Mouse (Mus musculus) hematopoietic stem cell, adult 5-6 weeks (primary cell): ENCODE results near the gene Mrgpra9. TPM values are rescaled to one million over a fixed set of nuclear protein-coding genes. Genes with fewer than 3 reads are reported as not detected.

Experiments used
- ATAC-seq, 2 experiments: fragments of 125-278 bp in 1 of 2; replicated peaks in 1 of 2; 2 replicates each; pipeline ENCODE4 v1.8.0; 2016 to 2017; ENCODE audit warnings: inconsistent platforms in 2 of 2, mild to moderate bottlenecking in 2 of 2, moderate number of reproducible peaks in 2 of 2, low read depth in 1 of 2, moderate TSS enrichment in 1 of 2; ENCODE audit not compliant: low FRiP score in 2 of 2, poor library complexity in 2 of 2, severe bottlenecking in 2 of 2, insufficient read depth in 1 of 2, low TSS enrichment in 1 of 2
- total RNA-seq: library from RNA; stranded (forward); fragments of 172-1452, 232-1000 nt; gene quantifications from 2 replicates; pipeline ENCODE4 v1.2.3, GENCODE M21; 2017

The Mrgpra9 gene
- total RNA-seq = not detected in 2 replicates

GRCm38 (mm10) chr7:47252770-47253169, at the start of gene Mrgpra9:
Mrgpra9 (minus strand) TSS chr7:47252848.
- ATAC-seq = peak; percentile 25 to 49; a peak in 1 of 4 replicates

DNA sequence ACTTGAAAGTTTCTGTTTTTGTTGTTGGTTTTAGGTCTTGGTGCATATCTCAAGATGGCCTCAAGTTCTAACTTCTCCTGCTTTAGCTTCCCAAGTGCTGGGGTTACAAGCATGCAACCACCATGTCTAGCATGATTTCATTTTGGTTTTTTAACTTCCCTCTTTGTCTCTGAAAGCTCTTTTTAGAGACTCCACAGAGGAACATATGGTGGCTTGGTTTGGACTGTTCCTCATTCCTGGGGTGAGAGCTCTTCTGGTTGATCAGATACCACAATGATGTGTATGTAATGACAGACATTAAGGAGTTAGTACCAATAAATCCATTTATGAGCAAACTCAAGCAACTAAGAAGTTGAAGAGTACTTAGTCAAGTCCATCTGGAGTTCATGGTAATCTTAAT, 47.0 kb upstream of the Mrgpra9 start:
- ATAC-seq = peak in 1 of 2 experiments; percentile 29; a peak in 1 of 4 replicates

- ATAC-seq = peak in 1 of 2 experiments; percentile 17; a peak in 1 of 4 replicates
These were observed 18.9 kb upstream of the Mrgpra9 start for GRCm38 (mm10) chr7:47271547-47271946.

- ATAC-seq = peak; percentile 81 to 88; a peak in 3 of 4 replicates
These were observed 8.0 kb downstream of the Mrgpra9 start for GRCm38 (mm10) chr7:47244658-47245057.

- ATAC-seq = peak; percentile 91 to 97
These were observed 47.8 kb downstream of the Mrgpra9 start, which contains the start of gene Mrgpra6 for GRCm38 (mm10) chr7:47204830-47205229. Mrgpra6 (minus strand) TSS chr7:47204920.

GRCm38 (mm10) chr7:47195271-47195670, 57.4 kb downstream of the Mrgpra9 start:
- ATAC-seq = peak in 1 of 2 experiments; percentile 69; a peak in 3 of 4 replicates

Other genes starting within 250 kb of the Mrgpra9 start
- gene Spty2d1, start 244.4 kb downstream of the Mrgpra9 start, total RNA-seq = 42.0 and 43.9 TPM in 2 replicates
- gene Tmem86a, start 202.2 kb downstream of the Mrgpra9 start, total RNA-seq = 1.5 and 2.3 TPM in 2 replicates
- 0.31 TPM in 1 of 2 replicates, not detected in the other for gene Ptpn5, start 119.2 kb downstream of the Mrgpra9 start, total RNA-seq
- gene Mrgpra6, start 47.9 kb downstream of the Mrgpra9 start, total RNA-seq = not detected in 2 replicates
- not detected in 2 replicates for gene Mrgpra1, start 101.4 kb upstream of the Mrgpra9 start, total RNA-seq
- 3.7 TPM in 1 of 2 replicates, not detected in the other for gene Mrgpra2a, start 199.3 kb upstream of the Mrgpra9 start, total RNA-seq